In the genomic region with DNA sequence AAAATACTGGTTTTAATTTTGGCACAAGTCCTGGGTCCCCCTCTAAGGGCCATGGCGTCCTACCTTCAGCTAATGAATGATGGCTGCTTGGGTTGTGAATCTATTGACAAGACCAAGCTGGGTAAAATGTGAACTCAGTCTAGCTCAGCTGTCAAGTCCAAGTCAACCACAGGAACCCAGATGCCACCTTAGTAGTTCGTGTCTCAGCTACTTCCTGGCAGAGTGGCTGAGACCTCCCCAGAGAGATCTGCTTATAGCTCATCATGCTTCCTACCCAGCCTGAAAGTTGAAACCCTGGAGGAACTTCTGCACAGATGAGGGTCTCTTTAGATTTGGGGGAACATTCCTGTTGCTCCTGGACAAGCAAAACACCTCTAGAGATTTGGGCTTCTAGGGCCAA, we compare ENCODE assay signal across 8 mouse cellular contexts. TPM values are rescaled to one million over a fixed set of nuclear protein-coding genes. Genes with fewer than 3 reads are reported as not detected.
DNase-seq lines count a peak whose midpoint lies in the region; ATAC-seq and TF ChIP-seq lines count a peak whose summit lies in the region.
"Had no signal": no experiment of that assay in that cellular context is flagged by ENCODE, and none has a peak within 500 bp of the region (broad histone marks: within the 10 kb centered on the region; RNA-seq: fewer than 3 reads in every experiment).

No protein-coding gene starts in this region.

- H3K4me1 ChIP-seq in lung, embryonic 16.5 days (replicated peaks; ENCODE audit: control insufficient read depth, insufficient read depth, low read length), result peaks cover 11% of the 10 kb centered on the region
- H3K4me1 ChIP-seq in forebrain, embryonic 12.5 days, result peaks cover 65% of the 10 kb centered on the region
- peaks cover 60% of the 10 kb centered on the region for H3K4me1 ChIP-seq in limb, embryonic 10.5 days
- peaks cover 3% of the 10 kb centered on the region; the same call in 1 of the 2 replicates for H3K4me1 ChIP-seq in stomach, postnatal 0 days (replicated peaks; ENCODE audit: control insufficient read depth, insufficient read depth)

- H3K9ac ChIP-seq in lung, embryonic 16.5 days (ENCODE audit: low read length), result no peak overlapping the region
- H3K9ac ChIP-seq in forebrain, embryonic 12.5 days, result 0 out of 2 replicates have a peak overlapping the region, but pooled peaks have one; percentile 90
- no peak overlapping the region for H3K9ac ChIP-seq in stomach, postnatal 0 days (ENCODE audit: low read length)

- no peak for TF ChIP-seq EP300 in stomach, postnatal 0 days (optimal IDR thresholded peaks at IDR 0.05)

- no peak overlapping the region for H3K27ac ChIP-seq in lung, embryonic 16.5 days (ENCODE audit: low read length)
- H3K27ac ChIP-seq in forebrain, embryonic 12.5 days, result peak overlapping the region; percentile 98
- no peak overlapping the region for H3K27ac ChIP-seq in limb, embryonic 10.5 days
- H3K27ac ChIP-seq in stomach, postnatal 0 days (replicated peaks), result no peak overlapping the region

- no peak for DNase-seq in lung, postnatal 25 days (ENCODE audit: low spot score)
- peak; percentile 25 for DNase-seq in limb, embryonic 10.5 days (ENCODE audit: low spot score)
- no peak for DNase-seq in stomach, postnatal 0 days (ENCODE audit: low spot score)
- no peak for DNase-seq in cerebellum, adult 9-11 months
- DNase-seq in adrenal gland, postnatal 14 days, result no peak
- DNase-seq: kidney, postnatal 4 days had no signal

- peak overlapping the region; percentile 87 for H3K4me2 ChIP-seq in lung, embryonic 16.5 days (ENCODE audit: low read depth, low read length)
- peak overlapping the region; percentile 72 for H3K4me2 ChIP-seq in forebrain, embryonic 12.5 days
- H3K4me2 ChIP-seq in stomach, postnatal 0 days (replicated peaks; ENCODE audit: low read depth), result peak overlapping the region; percentile 42; the same call in 1 of the 2 replicates

- no peak for ATAC-seq in lung, embryonic 16.5 days (ENCODE audit: low read depth)
- ATAC-seq in forebrain, embryonic 12.5 days (ENCODE audit: low FRiP score), result no peak
- ATAC-seq in stomach, postnatal 0 days (ENCODE audit: low FRiP score, low TSS enrichment), result no peak

- H3K9me3 ChIP-seq in lung, embryonic 16.5 days (ENCODE audit: control insufficient read depth, low read length), result no peaks in the 10 kb centered on the region
- H3K9me3 ChIP-seq in forebrain, embryonic 12.5 days, result no peaks in the 10 kb centered on the region
- no peaks in the 10 kb centered on the region for H3K9me3 ChIP-seq in limb, embryonic 10.5 days (replicated peaks)
- H3K9me3 ChIP-seq in stomach, postnatal 0 days (ENCODE audit: control insufficient read depth, low read length), result no peaks in the 10 kb centered on the region

- no peak for TF ChIP-seq CTCF in stomach, postnatal 0 days (IDR thresholded peaks at IDR 0.05; ENCODE audit: low read depth)

- H3K4me3 ChIP-seq in lung, embryonic 16.5 days (ENCODE audit: low read length), result peak overlapping the region; percentile 63
- peak overlapping the region; percentile 86 for H3K4me3 ChIP-seq in forebrain, embryonic 12.5 days (replicated peaks)
- no peak overlapping the region for H3K4me3 ChIP-seq in limb, embryonic 10.5 days
- H3K4me3 ChIP-seq in stomach, postnatal 0 days (ENCODE audit: low read depth, low read length), result no peak overlapping the region

- H3K27me3 ChIP-seq in lung, embryonic 16.5 days (ENCODE audit: control insufficient read depth, insufficient read depth, low read depth, low read length), result peaks cover 26% of the 10 kb centered on the region
- H3K27me3 ChIP-seq in forebrain, embryonic 12.5 days, result no peaks in the 10 kb centered on the region
- H3K27me3 ChIP-seq in limb, embryonic 10.5 days (ENCODE audit: low read depth, poor library complexity, severe bottlenecking), result peaks cover 91% of the 10 kb centered on the region
- H3K27me3 ChIP-seq in stomach, postnatal 0 days (ENCODE audit: control insufficient read depth, insufficient read depth, low read length), result no peaks in the 10 kb centered on the region

- no peaks in the 10 kb centered on the region for H3K36me3 ChIP-seq in lung, embryonic 16.5 days (ENCODE audit: control insufficient read depth, insufficient read depth, low read length)
- H3K36me3 ChIP-seq in forebrain, embryonic 12.5 days (replicated peaks), result peaks cover 16% of the 10 kb centered on the region
- H3K36me3 ChIP-seq in limb, embryonic 10.5 days, result no peaks in the 10 kb centered on the region
- no peaks in the 10 kb centered on the region for H3K36me3 ChIP-seq in stomach, postnatal 0 days (ENCODE audit: control insufficient read depth, insufficient read depth, low read length)

- WGBS in lung, embryonic 16.5 days, result 57% methylated on average over 2 of the region's 2 CpGs
- WGBS in forebrain, embryonic 12.5 days, result 55% methylated on average over 2 of the region's 2 CpGs
- WGBS in limb, embryonic 10.5 days, result 72% methylated on average over 2 of the region's 2 CpGs
- WGBS in stomach, postnatal 0 days, result 76% methylated on average over 2 of the region's 2 CpGs

RNA-seq across cellular contexts. Expression of a gene that starts 2.8 kb away (rescaled TPM):
- 9.8 and 10.0 TPM in 2 replicates for polyA plus RNA-seq in lung, embryonic 16.5 days (2015; fragmentation: Nextera tagmentation; extraction: Ambion mirVana)
- 76.8 and 81.0 TPM in 2 replicates for polyA plus RNA-seq in forebrain, embryonic 12.5 days (2016; fragmentation: Nextera tagmentation; extraction: Ambion mirVana)
- 7.9 and 10.3 TPM in 2 replicates for polyA plus RNA-seq in limb, embryonic 10.5 days (2016; fragmentation: Nextera tagmentation; extraction: Ambion mirVana)
- 25.3 and 25.6 TPM in 2 replicates for polyA plus RNA-seq in stomach, postnatal 0 days (2015; fragmentation: Nextera tagmentation; extraction: Ambion mirVana)
- 8.7 and 9.5 TPM in 2 replicates for total RNA-seq in adrenal gland, postnatal 14 days (2021)

RNA-seq across cellular contexts. Expression of a gene that starts 13.3 kb away (rescaled TPM):
- 10.0 and 12.5 TPM in 2 replicates for polyA plus RNA-seq in lung, embryonic 16.5 days (2015; fragmentation: Nextera tagmentation; extraction: Ambion mirVana)
- polyA plus RNA-seq in forebrain, embryonic 12.5 days (2016; fragmentation: Nextera tagmentation; extraction: Ambion mirVana), result 0.62 and 1.0 TPM in 2 replicates
- 3.2 TPM in 2 replicates for polyA plus RNA-seq in limb, embryonic 10.5 days (2016; fragmentation: Nextera tagmentation; extraction: Ambion mirVana)
- 13.1 and 13.7 TPM in 2 replicates for polyA plus RNA-seq in stomach, postnatal 0 days (2015; fragmentation: Nextera tagmentation; extraction: Ambion mirVana)
- total RNA-seq in adrenal gland, postnatal 14 days (2021), result 13.9 and 21.3 TPM in 2 replicates

RNA-seq across cellular contexts. Expression of a gene that starts 28.0 kb away (rescaled TPM):
- 112 and 113 TPM in 2 replicates for polyA plus RNA-seq in lung, embryonic 16.5 days (2015; fragmentation: Nextera tagmentation; extraction: Ambion mirVana)
- polyA plus RNA-seq in forebrain, embryonic 12.5 days (2016; fragmentation: Nextera tagmentation; extraction: Ambion mirVana), result 106 and 111 TPM in 2 replicates
- 129 and 137 TPM in 2 replicates for polyA plus RNA-seq in limb, embryonic 10.5 days (2016; fragmentation: Nextera tagmentation; extraction: Ambion mirVana)
- polyA plus RNA-seq in stomach, postnatal 0 days (2015; fragmentation: Nextera tagmentation; extraction: Ambion mirVana), result 58.6 and 59.1 TPM in 2 replicates
- total RNA-seq in adrenal gland, postnatal 14 days (2021), result 41.6 and 47.1 TPM in 2 replicates

RNA-seq across cellular contexts. Expression of a gene that starts 31.1 kb away (rescaled TPM):
- polyA plus RNA-seq in lung, embryonic 16.5 days (2015; fragmentation: Nextera tagmentation; extraction: Ambion mirVana), result 0.15 TPM in 1 of 2 replicates, not detected in the other
- not detected in 2 replicates for polyA plus RNA-seq in forebrain, embryonic 12.5 days (2016; fragmentation: Nextera tagmentation; extraction: Ambion mirVana)
- 0.14 TPM in 1 of 2 replicates, not detected in the other for polyA plus RNA-seq in limb, embryonic 10.5 days (2016; fragmentation: Nextera tagmentation; extraction: Ambion mirVana)
- not detected in 2 replicates for polyA plus RNA-seq in stomach, postnatal 0 days (2015; fragmentation: Nextera tagmentation; extraction: Ambion mirVana)
- total RNA-seq in adrenal gland, postnatal 14 days (2021), result not detected in 2 replicates

RNA-seq across cellular contexts. Expression of a gene that starts 35.2 kb away (rescaled TPM):
- 0.68 TPM in 1 of 2 replicates, not detected in the other for polyA plus RNA-seq in lung, embryonic 16.5 days (2015; fragmentation: Nextera tagmentation; extraction: Ambion mirVana)
- 0.46 and 0.87 TPM in 2 replicates for polyA plus RNA-seq in forebrain, embryonic 12.5 days (2016; fragmentation: Nextera tagmentation; extraction: Ambion mirVana)
- 1.0 TPM in 1 of 2 replicates, not detected in the other for polyA plus RNA-seq in limb, embryonic 10.5 days (2016; fragmentation: Nextera tagmentation; extraction: Ambion mirVana)
- 0.92 TPM in 1 of 2 replicates, not detected in the other for polyA plus RNA-seq in stomach, postnatal 0 days (2015; fragmentation: Nextera tagmentation; extraction: Ambion mirVana)
- total RNA-seq in adrenal gland, postnatal 14 days (2021), result not detected in 2 replicates

Comparison
In these comparisons a context has a peak if more than half of its experiments do, and no peak if none do; other contexts are left out.
1. H3K4me3 ChIP-seq: peak in lung, embryonic 16.5 days (single experiment) and forebrain, embryonic 12.5 days (single experiment); none in limb, embryonic 10.5 days (single experiment) and stomach, postnatal 0 days (single experiment).
2. Peak in every context shown above with its lines, with median percentiles within 50 percentile points of each other: H3K4me2 ChIP-seq.